Mouse (Mus musculus) MEL (cell line): ENCODE results near the gene Fgf22. TPM values are rescaled to one million over a fixed set of nuclear protein-coding genes. Genes with fewer than 3 reads are reported as not detected.

Experiments
- DNase-seq: peaks from one replicate; pipeline ENCODE4 v3.0.0; 2011; ENCODE audit warnings: low read depth, low spot score
- H3K27ac ChIP-seq: 2 replicates; pipeline ENCODE4 v1.5.1; 2012; ENCODE audit warnings: low read depth, mild to moderate bottlenecking, control low read depth, low read length, moderate library complexity; ENCODE audit not compliant: control insufficient read depth
- H3K27me3 ChIP-seq, 2 experiments: fragments of 150-350 bp in 1 of 2; sonication (generic) in 1 of 2; 2 replicates each; pipeline ENCODE4 v1.6.1; 2012; ENCODE audit warnings: low read length in 2 of 2, mild to moderate bottlenecking in 2 of 2, improper control_type of control experiment in 1 of 2, moderate library complexity in 1 of 2; ENCODE audit not compliant: insufficient read depth in 2 of 2, control insufficient read depth in 1 of 2
- H3K36me3 ChIP-seq, 2 experiments: 2 replicates each; pipeline ENCODE4 v1.6.1; 2012 to 2014; ENCODE audit warnings: low read length in 2 of 2, improper control_type of control experiment in 1 of 2, inconsistent platforms in 1 of 2, mild to moderate bottlenecking in 1 of 2; ENCODE audit not compliant: insufficient read depth in 2 of 2, control insufficient read depth in 1 of 2
- H3K4me1 ChIP-seq, 2 experiments: fragments of 150-350 bp in 1 of 2; sonication (generic) in 1 of 2; 2 replicates each; pipeline ENCODE4 v1.6.1; 2012; ENCODE audit warnings: low read length in 2 of 2, improper control_type of control experiment in 1 of 2, mild to moderate bottlenecking in 1 of 2; ENCODE audit not compliant: insufficient read depth in 2 of 2, control insufficient read depth in 1 of 2
- H3K4me3 ChIP-seq, 2 experiments: fragments of 150-350 bp in 1 of 2; sonication (generic) in 1 of 2; 2 replicates each; pipeline ENCODE4 v1.5.1; 2012; ENCODE audit warnings: low read depth in 2 of 2, low read length in 2 of 2, mild to moderate bottlenecking in 2 of 2, moderate library complexity in 2 of 2, control low read depth in 1 of 2, improper control_type of control experiment in 1 of 2; ENCODE audit not compliant: control insufficient read depth in 1 of 2, insufficient read depth in 1 of 2
- H3K79me2 ChIP-seq: 2 replicates; pipeline ENCODE4 v1.6.1; 2012; ENCODE audit warnings: mild to moderate bottlenecking, low read length, moderate library complexity; ENCODE audit not compliant: control insufficient read depth, poor library complexity, insufficient read depth
- H3K9ac ChIP-seq: 2 replicates; pipeline ENCODE4 v1.6.1; 2012; ENCODE audit warnings: low read depth, mild to moderate bottlenecking, control low read depth, low read length, moderate library complexity; ENCODE audit not compliant: control insufficient read depth, poor library complexity, severe bottlenecking
- H3K9me3 ChIP-seq: fragments of 150-350 bp; sonication (generic); replicated peaks from 2 replicates; pipeline ENCODE4 v1.6.1; 2012; ENCODE audit warnings: mild to moderate bottlenecking, low read length, improper control_type of control experiment, moderate library complexity; ENCODE audit not compliant: insufficient read depth
- BHLHE40 ChIP-seq: IDR thresholded peaks from 2 replicates; pipeline ENCODE4 v1.6.1; 2012; ENCODE audit warnings: low read depth, mild to moderate bottlenecking, inconsistent platforms, low read length, improper control_type of control experiment, borderline replicate concordance
- CHD2 ChIP-seq: IDR thresholded peaks from 2 replicates; pipeline ENCODE4 v1.6.1; 2011; ENCODE audit warnings: low read length, improper control_type of control experiment
- CTCF ChIP-seq, 3 experiments: IDR thresholded peaks in 2 of 3; conservative IDR thresholded peaks in 1 of 3; 2 replicates each; pipeline ENCODE4 v1.5.1; 2011 to 2012; ENCODE audit warnings: low read length in 3 of 3, low read depth in 2 of 3, mild to moderate bottlenecking in 2 of 3, improper control_type of control experiment in 1 of 3, inconsistent platforms in 1 of 3, mixed read lengths in 1 of 3, moderate library complexity in 1 of 3; ENCODE audit not compliant: control insufficient read depth in 1 of 3, insufficient read depth in 1 of 3, poor library complexity in 1 of 3, severe bottlenecking in 1 of 3
- E2F4 ChIP-seq: IDR thresholded peaks from 2 replicates; pipeline ENCODE4 v1.6.1; 2011; ENCODE audit warnings: low read depth, low read length, improper control_type of control experiment, borderline replicate concordance
- ETS1 ChIP-seq: IDR thresholded peaks from 2 replicates; pipeline ENCODE4 v1.6.1; 2012; ENCODE audit warnings: low read depth, mild to moderate bottlenecking, inconsistent platforms, low read length, improper control_type of control experiment, moderate library complexity
- GABPA ChIP-seq: IDR thresholded peaks from 2 replicates; pipeline ENCODE4 v1.6.1; 2012; ENCODE audit warnings: low read depth, mild to moderate bottlenecking, inconsistent platforms, low read length, improper control_type of control experiment, moderate library complexity
- GATA1 ChIP-seq: IDR thresholded peaks from 2 replicates; pipeline ENCODE4 v1.6.1; 2011; ENCODE audit warnings: low read depth, low read length, improper control_type of control experiment
- JUND ChIP-seq: IDR thresholded peaks from 2 replicates; pipeline ENCODE4 v1.6.1; 2011; ENCODE audit warnings: low read depth, mild to moderate bottlenecking, improper control_type of control experiment, low read length
- MAFK ChIP-seq: IDR thresholded peaks from 2 replicates; pipeline ENCODE4 v1.6.1; 2011; ENCODE audit warnings: low read depth, mild to moderate bottlenecking, low read length, improper control_type of control experiment, borderline replicate concordance
- MAX ChIP-seq: IDR thresholded peaks from 2 replicates; pipeline ENCODE4 v1.6.1; 2011; ENCODE audit warnings: low read length, improper control_type of control experiment
- MAZ ChIP-seq: IDR thresholded peaks from 2 replicates; pipeline ENCODE4 v1.6.1; 2012; ENCODE audit warnings: low read depth, mild to moderate bottlenecking, inconsistent platforms, low read length, improper control_type of control experiment
- MXI1 ChIP-seq: IDR thresholded peaks from 2 replicates; pipeline ENCODE4 v1.6.1; 2011; ENCODE audit warnings: mild to moderate bottlenecking, low read depth, low read length, improper control_type of control experiment
- MYC ChIP-seq: IDR thresholded peaks from 2 replicates; pipeline ENCODE4 v1.6.1; 2011; ENCODE audit warnings: low read depth, mild to moderate bottlenecking, low read length, improper control_type of control experiment, moderate library complexity
- POLR2A ChIP-seq, 2 experiments: IDR thresholded peaks; 2 replicates each; pipeline ENCODE4 v1.6.1; 2011 to 2012; ENCODE audit warnings: low read length in 2 of 2, mild to moderate bottlenecking in 2 of 2, control low read depth in 1 of 2, improper control_type of control experiment in 1 of 2, low read depth in 1 of 2, moderate library complexity in 1 of 2; ENCODE audit not compliant: control insufficient read depth in 1 of 2, insufficient read depth in 1 of 2, poor library complexity in 1 of 2
- POLR2AphosphoS5 ChIP-seq: IDR thresholded peaks from 2 replicates; pipeline ENCODE4 v1.6.1; 2012; ENCODE audit warnings: low read depth, borderline replicate concordance, mild to moderate bottlenecking, inconsistent platforms, low read length, moderate library complexity, mixed read lengths
- RAD21 ChIP-seq: IDR thresholded peaks from 2 replicates; pipeline ENCODE4 v1.6.1; 2011; ENCODE audit warnings: mild to moderate bottlenecking, low read depth, low read length, improper control_type of control experiment
- RCOR1 ChIP-seq: IDR thresholded peaks from 2 replicates; pipeline ENCODE4 v1.6.1; 2012; ENCODE audit warnings: low read depth, mild to moderate bottlenecking, inconsistent platforms, low read length, improper control_type of control experiment
- SIN3A ChIP-seq: IDR thresholded peaks from 2 replicates; pipeline ENCODE4 v1.6.1; 2012; ENCODE audit warnings: low read length, improper control_type of control experiment, inconsistent platforms
- SMC3 ChIP-seq: IDR thresholded peaks from 2 replicates; pipeline ENCODE4 v1.6.1; 2011; ENCODE audit warnings: low read depth, low read length, improper control_type of control experiment
- TCF12 ChIP-seq: IDR thresholded peaks from 2 replicates; pipeline ENCODE4 v1.6.1; 2014; ENCODE audit warnings: low read depth, mild to moderate bottlenecking, inconsistent platforms, low read length, improper control_type of control experiment, moderate library complexity
- USF1 ChIP-seq: IDR thresholded peaks from 2 replicates; pipeline ENCODE4 v1.6.1; 2014; ENCODE audit warnings: low read depth, mild to moderate bottlenecking, inconsistent platforms, low read length, improper control_type of control experiment, moderate library complexity
- ZMIZ1 ChIP-seq: IDR thresholded peaks from 2 replicates; pipeline ENCODE4 v1.6.1; 2012; ENCODE audit warnings: low read depth, mild to moderate bottlenecking, inconsistent platforms, low read length, improper control_type of control experiment, moderate library complexity
- ZNF384 ChIP-seq: IDR thresholded peaks from 2 replicates; pipeline ENCODE4 v1.6.1; 2012; ENCODE audit warnings: low read depth, mild to moderate bottlenecking, inconsistent platforms, low read length, improper control_type of control experiment
- polyA plus RNA-seq, 2 experiments: library from polyadenylated mRNA; stranded (reverse) in 1 of 2; unstranded in 1 of 2; fragments of >175 nt in 1 of 2; fragments of >200 nt in 1 of 2; gene quantifications; 2 replicates each; pipeline versions ENCODE4 v1.2.1 to v1.2.4; 2012; ENCODE audit warnings: low replicate concordance in 2 of 2, low read depth in 1 of 2; ENCODE audit not compliant: insufficient read length in 2 of 2, insufficient read depth in 1 of 2, missing spikeins in 1 of 2
- total RNA-seq: library from RNA; depleted of rRNA; stranded (reverse); fragments of 300-350 nt; gene quantifications from 2 replicates; pipeline ENCODE4 v1.2.3, GENCODE M21; 2012

Gene Fgf22
- total and polyA plus RNA-seq, 3 experiments = 0.15 to 0.33 TPM; not detected in 1

- Histone ChIP-seq H3K9ac (no peak overlapping the region), H3K4me3 (no peak overlapping the region), H3K79me2 (no peaks in the 10 kb centered on the region), H3K27me3 (no peaks in the 10 kb centered on the region), H3K9me3 (no peaks in the 10 kb centered on the region), H3K36me3 (peaks cover 0 to 13% of the 10 kb centered on the region in 2 experiments; a peak in 2 of 4 replicates), H3K4me1 (peaks cover 10 to 26% of the 10 kb centered on the region in 2 experiments), H3K27ac (no peak overlapping the region)
- peak in 2 of 3 experiments; percentile 21 to 30; a peak in 4 of 6 replicates for TF ChIP-seq CTCF (IDR thresholded peaks at IDR 0.05 in 2 of 3, conservative IDR thresholded peaks at IDR 0.05 in 1 of 3; ENCODE audit: control insufficient read depth in 1 of 3, insufficient read depth in 1 of 3, low read depth in 2 of 3, low read length in 3 of 3, poor library complexity in 1 of 3, severe bottlenecking in 1 of 3)
- no peak for TF ChIP-seq MYC
- peak; percentile 49 for DNase-seq
These were observed 41.0 kb downstream of the Fgf22 start for GRCm38 (mm10) chr10:79795905-79796304.

- H3K36me3 ChIP-seq = peaks cover 0 to 19% of the 10 kb centered on the region in 2 experiments; a peak in 2 of 4 replicates
- peak overlapping the region; percentile 22 to 39 for H3K4me3 ChIP-seq
- no peaks in the 10 kb centered on the region for H3K9me3 ChIP-seq
- peak overlapping the region; percentile 89; the same call in 1 of the 2 replicates for H3K27ac ChIP-seq
- DNase-seq = peak; percentile 72
- H3K27me3 ChIP-seq = no peaks in the 10 kb centered on the region
- no peaks in the 10 kb centered on the region for H3K79me2 ChIP-seq
- peak overlapping the region; percentile 8; the same call in 1 of the 2 replicates for H3K9ac ChIP-seq
- H3K4me1 ChIP-seq = peaks cover 10 to 32% of the 10 kb centered on the region in 2 experiments
- peak; percentile 21; the same call in 1 of the 2 replicates for TF ChIP-seq MXI1
- no peak for TF ChIP-seq RAD21
- peak; percentile 85 for TF ChIP-seq ETS1
- TF ChIP-seq MAX = no peak
- peak; percentile 64; the same call in 1 of the 2 replicates for TF ChIP-seq BHLHE40
- peak in 1 of 2 experiments; percentile 17; a peak in 1 of 4 replicates for TF ChIP-seq POLR2A (IDR thresholded peaks at IDR 0.05; ENCODE audit: control insufficient read depth in 1 of 2, insufficient read depth in 1 of 2, low read depth in 1 of 2, low read length in 2 of 2, poor library complexity in 1 of 2)
These were observed 42.5 kb downstream of the Fgf22 start for GRCm38 (mm10) chr10:79797326-79797725.

GRCm38 (mm10) chr10:79798289-79798928 lies 43.5 kb downstream of the Fgf22 start:
- H3K79me2 ChIP-seq = no peaks in the 10 kb centered on the region
- DNase-seq = peak; percentile 96
- H3K9ac ChIP-seq = peak overlapping the region; percentile 40
- peak overlapping the region; percentile 22 to 39 for H3K4me3 ChIP-seq
- H3K27me3 ChIP-seq = no peaks in the 10 kb centered on the region
- peak overlapping the region; percentile 89 for H3K27ac ChIP-seq
- peaks cover 0 to 26% of the 10 kb centered on the region in 2 experiments; a peak in 2 of 4 replicates for H3K36me3 ChIP-seq
- no peaks in the 10 kb centered on the region for H3K9me3 ChIP-seq
- H3K4me1 ChIP-seq = peaks cover 16 to 37% of the 10 kb centered on the region in 2 experiments
- peak; percentile 56; the same call in 1 of the 2 replicates for TF ChIP-seq ZNF384
- no peak for TF ChIP-seq E2F4
- peak in 1 of 2 experiments; percentile 56; a peak in 1 of 4 replicates for TF ChIP-seq POLR2A (IDR thresholded peaks at IDR 0.05; ENCODE audit: control insufficient read depth in 1 of 2, insufficient read depth in 1 of 2, low read depth in 1 of 2, low read length in 2 of 2, poor library complexity in 1 of 2)
- peak; percentile 64 for TF ChIP-seq GATA1
- peak; percentile 59; the same call in 1 of the 2 replicates for TF ChIP-seq TCF12
- TF ChIP-seq POLR2AphosphoS5 = no peak
- no peak for TF ChIP-seq CTCF (IDR thresholded peaks at IDR 0.05 in 2 of 3, conservative IDR thresholded peaks at IDR 0.05 in 1 of 3; ENCODE audit: control insufficient read depth in 1 of 3, insufficient read depth in 1 of 3, low read depth in 2 of 3, low read length in 3 of 3, poor library complexity in 1 of 3, severe bottlenecking in 1 of 3)
- peak; percentile 88 for TF ChIP-seq MAFK
- TF ChIP-seq MAX = no peak
- TF ChIP-seq GABPA = peak; percentile 55; the same call in 1 of the 2 replicates
- TF ChIP-seq BHLHE40 = no peak
- peak; percentile 75; the same call in 1 of the 2 replicates for TF ChIP-seq SIN3A
- no peak; the same call in 1 of the 2 replicates for TF ChIP-seq RCOR1
- peak; percentile 79 for TF ChIP-seq ETS1
- TF ChIP-seq MAZ = no peak; the same call in 1 of the 2 replicates
- TF ChIP-seq ZMIZ1 = 0 out of 2 replicates have a peak, but pooled peaks have one; percentile 36
- TF ChIP-seq USF1 = no peak
- TF ChIP-seq CHD2 = no peak
- no peak for TF ChIP-seq SMC3
- no peak for TF ChIP-seq JUND
